Comparison of ENCODE assay signal across 8 mouse cellular contexts in genomic region chr3:35753825-35754767, GRCm38 (mm10). TPM values are rescaled to one million over a fixed set of nuclear protein-coding genes. Genes with fewer than 3 reads are reported as not detected.
DNase-seq lines count a peak whose midpoint lies in the region; ATAC-seq and TF ChIP-seq lines count a peak whose summit lies in the region.

Atp11b (plus strand) TSS chr3:35754106.

- H3K4me2 ChIP-seq in heart, embryonic 12.5 days, result peak within 1 kb of the TSS; percentile 67
- peak within 1 kb of the TSS; percentile 69 for H3K4me2 ChIP-seq in kidney, postnatal 0 days (ENCODE audit: low read length)
- peak within 1 kb of the TSS; percentile 90 for H3K4me2 ChIP-seq in liver, embryonic 13.5 days
- peak within 1 kb of the TSS; percentile 71 for H3K4me2 ChIP-seq in stomach, embryonic 16.5 days (ENCODE audit: low read depth, low read length)

- peak; percentile 75; the same call in 1 of the 2 replicates for TF ChIP-seq POLR2A in brain, embryonic 14.5 days (IDR thresholded peaks at IDR 0.05; ENCODE audit: borderline replicate concordance, extremely low read depth, insufficient read depth, insufficient read length, poor library complexity, severe bottlenecking)

- peak within 1 kb of the TSS; percentile 93 for H3K4me3 ChIP-seq in erythroblast, embryonic 14.5 days (replicated peaks)
- peak within 1 kb of the TSS; percentile 88 for H3K4me3 ChIP-seq in heart, embryonic 12.5 days
- peak within 1 kb of the TSS; percentile 75 for H3K4me3 ChIP-seq in kidney, postnatal 0 days (replicated peaks; ENCODE audit: low read depth, low read length)
- H3K4me3 ChIP-seq in liver, embryonic 13.5 days (replicated peaks), result peak within 1 kb of the TSS; percentile 91
- H3K4me3 ChIP-seq in stomach, embryonic 16.5 days (replicated peaks; ENCODE audit: low read length), result peak within 1 kb of the TSS; percentile 92

- no peaks in the 10 kb centered on the region for H3K27me3 ChIP-seq in erythroblast, embryonic 14.5 days (ENCODE audit: control insufficient read depth)
- H3K27me3 ChIP-seq in heart, embryonic 12.5 days (replicated peaks), result no peaks in the 10 kb centered on the region
- H3K27me3 ChIP-seq in kidney, postnatal 0 days (ENCODE audit: insufficient read depth, low read length), result no peaks in the 10 kb centered on the region
- H3K27me3 ChIP-seq in liver, embryonic 13.5 days, result no peaks in the 10 kb centered on the region
- H3K27me3 ChIP-seq in stomach, embryonic 16.5 days (ENCODE audit: control insufficient read depth, insufficient read depth, low read length), result no peaks in the 10 kb centered on the region

- no peaks in the 10 kb centered on the region for H3K9me3 ChIP-seq in erythroblast, embryonic 14.5 days (ENCODE audit: control insufficient read depth, low read length)
- H3K9me3 ChIP-seq in heart, embryonic 12.5 days (replicated peaks), result no peaks in the 10 kb centered on the region
- H3K9me3 ChIP-seq in kidney, postnatal 0 days (replicated peaks; ENCODE audit: low read length), result no peaks in the 10 kb centered on the region
- no peaks in the 10 kb centered on the region for H3K9me3 ChIP-seq in liver, embryonic 13.5 days (replicated peaks)
- H3K9me3 ChIP-seq in stomach, embryonic 16.5 days (replicated peaks; ENCODE audit: control insufficient read depth, low read length), result no peaks in the 10 kb centered on the region

- peaks cover 3% of the 10 kb centered on the region for H3K36me3 ChIP-seq in erythroblast, embryonic 14.5 days (ENCODE audit: control insufficient read depth)
- no peaks in the 10 kb centered on the region for H3K36me3 ChIP-seq in heart, embryonic 12.5 days
- H3K36me3 ChIP-seq in kidney, postnatal 0 days (ENCODE audit: insufficient read depth, low read length), result no peaks in the 10 kb centered on the region
- H3K36me3 ChIP-seq in liver, embryonic 13.5 days, result no peaks in the 10 kb centered on the region
- no peaks in the 10 kb centered on the region for H3K36me3 ChIP-seq in stomach, embryonic 16.5 days (ENCODE audit: control insufficient read depth, insufficient read depth, low read length)

- peak; percentile 96 for ATAC-seq in heart, embryonic 12.5 days (ENCODE audit: insufficient number of reproducible peaks, low FRiP score)
- ATAC-seq in kidney, postnatal 0 days (replicated peaks; ENCODE audit: low FRiP score, low read depth), result peak; percentile 93
- ATAC-seq in liver, embryonic 13.5 days (ENCODE audit: low read depth), result peak; percentile 95
- peak; percentile 95 for ATAC-seq in stomach, embryonic 16.5 days (ENCODE audit: insufficient read depth, low FRiP score)

- H3K27ac ChIP-seq in heart, embryonic 12.5 days (ENCODE audit: poor library complexity, severe bottlenecking), result peak within 1 kb of the TSS; percentile 88
- peak within 1 kb of the TSS; percentile 93 for H3K27ac ChIP-seq in kidney, postnatal 0 days
- peak within 1 kb of the TSS; percentile 92 for H3K27ac ChIP-seq in liver, embryonic 13.5 days
- H3K27ac ChIP-seq in stomach, embryonic 16.5 days (ENCODE audit: low read length), result peak within 1 kb of the TSS; percentile 96

- H3K4me1 ChIP-seq in erythroblast, embryonic 14.5 days (ENCODE audit: control insufficient read depth), result peaks cover 35% of the 10 kb centered on the region
- H3K4me1 ChIP-seq in heart, embryonic 12.5 days (replicated peaks), result no peaks in the 10 kb centered on the region; the same call in 1 of the 2 replicates
- no peaks in the 10 kb centered on the region for H3K4me1 ChIP-seq in kidney, postnatal 0 days (replicated peaks; ENCODE audit: insufficient read depth, low read length)
- H3K4me1 ChIP-seq in liver, embryonic 13.5 days (replicated peaks), result peaks cover 33% of the 10 kb centered on the region
- no peaks in the 10 kb centered on the region; the same call in 1 of the 2 replicates for H3K4me1 ChIP-seq in stomach, embryonic 16.5 days (ENCODE audit: control insufficient read depth, insufficient read depth, low read length)

- WGBS in heart, embryonic 12.5 days, result under 1% methylated on average over 96 of the region's 114 CpGs
- WGBS in kidney, postnatal 0 days, result under 1% methylated on average over 88 of the region's 114 CpGs
- WGBS in liver, embryonic 13.5 days (ENCODE audit: insufficient replicate concordance), result under 1% methylated on average over 99 of the region's 114 CpGs
- WGBS in stomach, embryonic 16.5 days, result under 1% methylated on average over 93 of the region's 114 CpGs

- peak; percentile 94 for DNase-seq in CD4-positive helper T cell, adult 2 months (ENCODE audit: low read depth, low spot score)
- peak; percentile 87 for DNase-seq in brain, embryonic 14.5 days (ENCODE audit: low read depth)
- DNase-seq in kidney, postnatal 0 days (ENCODE audit: low spot score), result peak; percentile 84
- DNase-seq in liver, embryonic 13.5 days, result peak; percentile 71
- DNase-seq in neural tube, embryonic 10.5 days (ENCODE audit: extremely low spot score, low spot score), result peak; percentile 91

- peak within 1 kb of the TSS; percentile 90 for H3K9ac ChIP-seq in heart, embryonic 12.5 days
- peak within 1 kb of the TSS; percentile 80 for H3K9ac ChIP-seq in kidney, postnatal 0 days (ENCODE audit: low read depth, low read length)
- H3K9ac ChIP-seq in liver, embryonic 13.5 days, result peak within 1 kb of the TSS; percentile 95
- peak within 1 kb of the TSS; percentile 93 for H3K9ac ChIP-seq in stomach, embryonic 16.5 days (ENCODE audit: low read length)

- TF ChIP-seq CTCF in brain, embryonic 14.5 days (IDR thresholded peaks at IDR 0.05; ENCODE audit: borderline replicate concordance, extremely low read depth, insufficient read depth, insufficient read length), result peak; percentile 31; the same call in 1 of the 2 replicates
- peak; percentile 33; the same call in 1 of the 2 replicates for TF ChIP-seq CTCF in kidney, postnatal 0 days (IDR thresholded peaks at IDR 0.05; ENCODE audit: low read depth)

RNA-seq across cellular contexts. Expression of gene Atp11b, which starts in this region (rescaled TPM):
- 68.0 and 69.7 TPM in 2 replicates for polyA plus RNA-seq in brain, embryonic 14.5 days (2012; rRNA removed)
- polyA plus RNA-seq in erythroblast, embryonic 14.5 days (2012), result 0.30 and 0.49 TPM in 2 replicates
- 32.1 and 34.2 TPM in 2 replicates for polyA plus RNA-seq in heart, embryonic 12.5 days (2016; fragmentation: Nextera tagmentation; extraction: Ambion mirVana)
- polyA plus RNA-seq in kidney, postnatal 0 days (2015; fragmentation: Nextera tagmentation; extraction: Ambion mirVana), result 23.0 and 23.9 TPM in 2 replicates
- 14.9 and 17.9 TPM in 2 replicates for polyA plus RNA-seq in liver, embryonic 13.5 days (2015; fragmentation: Nextera tagmentation; extraction: Ambion mirVana)
- polyA plus RNA-seq in stomach, embryonic 16.5 days (2015; fragmentation: Nextera tagmentation; extraction: Ambion mirVana), result 58.1 and 59.8 TPM in 2 replicates

Comparison
In these comparisons a context has a peak if more than half of its experiments do, and no peak if none do; other contexts are left out.
1. Peak in every context shown above with its lines: DNase-seq, ATAC-seq, H3K4me3 ChIP-seq and H3K27ac ChIP-seq.
2. RNA of gene Atp11b (polyA plus RNA-seq): 68.0 to 69.7 TPM in brain, embryonic 14.5 days, 58.1 to 59.8 TPM in stomach, embryonic 16.5 days, 32.1 to 34.2 TPM in heart, embryonic 12.5 days, 23.0 to 23.9 TPM in kidney, postnatal 0 days and 14.9 to 17.9 TPM in liver, embryonic 13.5 days; 0.30 to 0.49 TPM in erythroblast, embryonic 14.5 days; every median in the first group is over 10 times any median in the second.